Comparison of ENCODE assay signal across 9 mouse cellular contexts in the genomic region with DNA sequence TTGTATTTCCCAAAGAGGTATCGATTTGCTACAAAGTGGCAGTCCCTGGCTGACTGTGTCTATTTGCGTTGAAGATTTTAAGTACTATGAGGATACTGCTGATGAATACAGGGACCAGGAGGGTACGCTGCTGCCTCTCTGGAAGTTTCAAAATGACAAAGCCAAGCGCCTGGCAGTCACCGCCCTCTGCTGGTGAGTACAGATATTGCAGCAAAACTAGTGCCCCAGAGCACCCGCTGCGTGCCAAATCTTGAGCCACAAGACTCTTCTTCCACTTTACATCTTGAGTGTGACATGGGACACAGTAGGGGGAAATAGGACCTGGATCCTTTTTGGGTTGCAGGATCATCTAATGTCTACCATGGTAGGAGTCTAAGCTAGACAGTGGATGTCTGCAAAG. TPM values are rescaled to one million over a fixed set of nuclear protein-coding genes. Genes with fewer than 3 reads are reported as not detected.
A peak's percentile ranks its signal among the peaks of the same experiment; 100 is the strongest.
DNase-seq lines count a peak whose midpoint lies in the region; ATAC-seq and TF ChIP-seq lines count a peak whose summit lies in the region.
"Had no signal": no experiment of that assay in that cellular context is flagged by ENCODE, and none has a peak within 500 bp of the region (broad histone marks: within the 10 kb centered on the region; RNA-seq: fewer than 3 reads in every experiment).

No protein-coding gene starts in this region.

- H3K27ac ChIP-seq in kidney, postnatal 0 days: no peak overlapping the region
- H3K27ac ChIP-seq in liver, embryonic 13.5 days: no peak overlapping the region
- peak overlapping the region; percentile 18; the same call in 1 of the 2 replicates for H3K27ac ChIP-seq in neural tube, embryonic 14.5 days (ENCODE audit: low read depth, low read length)
- H3K27ac ChIP-seq: embryonic facial prominence, embryonic 15.5 days had no signal

- WGBS in kidney, postnatal 0 days: 11% methylated on average over 7 of the region's 7 CpGs
- 5% methylated on average over 7 of the region's 7 CpGs for WGBS in liver, embryonic 13.5 days (ENCODE audit: insufficient replicate concordance)
- WGBS in neural tube, embryonic 14.5 days: 7% methylated on average over 7 of the region's 7 CpGs

- H3K4me3 ChIP-seq in kidney, postnatal 0 days (replicated peaks; ENCODE audit: low read depth, low read length): no peak overlapping the region
- H3K4me3 ChIP-seq in liver, embryonic 13.5 days (replicated peaks): no peak overlapping the region
- H3K4me3 ChIP-seq in neural tube, embryonic 14.5 days (ENCODE audit: low read depth, low read length): no peak overlapping the region
- H3K4me3 ChIP-seq: embryonic facial prominence, embryonic 15.5 days had no signal

- DNase-seq in urinary bladder, adult 18-20 months (ENCODE audit: low spot score in 2 of 2): peak; percentile 57 to 63
- DNase-seq in urinary bladder, adult 2 months (ENCODE audit: low spot score): no peak
- peak; percentile 85 for DNase-seq in cerebellum, adult 9-11 months
- peak; percentile 85 for DNase-seq in gastrocnemius, postnatal 14 days
- DNase-seq in kidney, postnatal 0 days (ENCODE audit: low spot score): peak; percentile 91
- peak; percentile 14 for DNase-seq in liver, embryonic 13.5 days
- peak; percentile 88 for DNase-seq in testis, postnatal 10 days (ENCODE audit: low spot score)

- H3K4me2 ChIP-seq in kidney, postnatal 0 days (ENCODE audit: low read length): no peak overlapping the region
- no peak overlapping the region for H3K4me2 ChIP-seq in liver, embryonic 13.5 days
- no peak overlapping the region for H3K4me2 ChIP-seq in neural tube, embryonic 14.5 days (ENCODE audit: low read depth, low read length)
- H3K4me2 ChIP-seq: embryonic facial prominence, embryonic 15.5 days had no signal

- no peak for ATAC-seq in kidney, postnatal 0 days (replicated peaks; ENCODE audit: low FRiP score, low read depth)
- no peak for ATAC-seq in liver, embryonic 13.5 days (ENCODE audit: low read depth)
- ATAC-seq in neural tube, embryonic 14.5 days (ENCODE audit: low read depth): no peak

- peak; percentile 99 for TF ChIP-seq CTCF in kidney, postnatal 0 days (IDR thresholded peaks at IDR 0.05; ENCODE audit: low read depth)

- H3K36me3 ChIP-seq in kidney, postnatal 0 days (ENCODE audit: insufficient read depth, low read length): no peaks in the 10 kb centered on the region
- H3K36me3 ChIP-seq in liver, embryonic 13.5 days: no peaks in the 10 kb centered on the region
- no peaks in the 10 kb centered on the region for H3K36me3 ChIP-seq in neural tube, embryonic 14.5 days (ENCODE audit: control insufficient read depth, insufficient read depth, low read length)
- H3K36me3 ChIP-seq: embryonic facial prominence, embryonic 15.5 days had no signal

- intact Hi-C loops in gastrocnemius, postnatal 14 days (cut with DNase I; ENCODE audit: low total_unique reads): loop anchor here (2.0 to 10.0 kb wide), 4 partner anchors 38 to 139 kb away; no protein-coding TSS in a partner anchor

- H3K27me3 ChIP-seq in kidney, postnatal 0 days (ENCODE audit: insufficient read depth, low read length): no peaks in the 10 kb centered on the region
- no peaks in the 10 kb centered on the region; the same call in 1 of the 2 replicates for H3K27me3 ChIP-seq in liver, embryonic 13.5 days
- H3K27me3 ChIP-seq in neural tube, embryonic 14.5 days (ENCODE audit: control insufficient read depth, insufficient read depth, low read length): no peaks in the 10 kb centered on the region

- H3K9ac ChIP-seq in kidney, postnatal 0 days (ENCODE audit: low read depth, low read length): no peak overlapping the region
- H3K9ac ChIP-seq in liver, embryonic 13.5 days: no peak overlapping the region
- H3K9ac ChIP-seq in neural tube, embryonic 14.5 days (replicated peaks; ENCODE audit: low read depth, low read length): no peak overlapping the region
- H3K9ac ChIP-seq: embryonic facial prominence, embryonic 15.5 days had no signal

- no peaks in the 10 kb centered on the region for H3K9me3 ChIP-seq in kidney, postnatal 0 days (replicated peaks; ENCODE audit: low read length)
- no peaks in the 10 kb centered on the region for H3K9me3 ChIP-seq in liver, embryonic 13.5 days (replicated peaks)
- no peaks in the 10 kb centered on the region for H3K9me3 ChIP-seq in neural tube, embryonic 14.5 days (ENCODE audit: control insufficient read depth, low read length)
- H3K9me3 ChIP-seq: embryonic facial prominence, embryonic 15.5 days had no signal

- H3K4me1 ChIP-seq in kidney, postnatal 0 days (replicated peaks; ENCODE audit: insufficient read depth, low read length): no peaks in the 10 kb centered on the region
- no peaks in the 10 kb centered on the region for H3K4me1 ChIP-seq in liver, embryonic 13.5 days (replicated peaks)
- H3K4me1 ChIP-seq in neural tube, embryonic 14.5 days (ENCODE audit: control insufficient read depth, insufficient read depth, low read length): peaks cover 21% of the 10 kb centered on the region

RNA-seq across cellular contexts. Expression of a gene that starts 26.0 kb away (rescaled TPM):
- 165 and 187 TPM in 2 replicates for polyA plus RNA-seq in urinary bladder, adult 2 months (2012; rRNA removed)
- total RNA-seq in gastrocnemius, postnatal 14 days (2021): 1 to 10 TPM; 6.7 to 9.9 TPM
- 20.2 and 23.9 TPM in 2 replicates for polyA plus RNA-seq in kidney, postnatal 0 days (2015; fragmentation: Nextera tagmentation; extraction: Ambion mirVana)
- polyA plus RNA-seq in liver, embryonic 13.5 days (2015; fragmentation: Nextera tagmentation; extraction: Ambion mirVana): 1.2 and 1.5 TPM in 2 replicates
- 109 and 134 TPM in 2 replicates for polyA plus RNA-seq in neural tube, embryonic 14.5 days (2014; fragmentation: Nextera tagmentation; extraction: Ambion mirVana)

RNA-seq across cellular contexts. Expression of a gene that starts 44.6 kb away (rescaled TPM):
- 85.3 and 93.8 TPM in 2 replicates for polyA plus RNA-seq in urinary bladder, adult 2 months (2012; rRNA removed)
- under 1 TPM; 0.47 to 0.58 TPM for total RNA-seq in gastrocnemius, postnatal 14 days (2021)
- 1.3 and 2.0 TPM in 2 replicates for polyA plus RNA-seq in kidney, postnatal 0 days (2015; fragmentation: Nextera tagmentation; extraction: Ambion mirVana)
- polyA plus RNA-seq in liver, embryonic 13.5 days (2015; fragmentation: Nextera tagmentation; extraction: Ambion mirVana): 1.4 TPM in 2 replicates
- 1.7 and 1.9 TPM in 2 replicates for polyA plus RNA-seq in neural tube, embryonic 14.5 days (2014; fragmentation: Nextera tagmentation; extraction: Ambion mirVana)

RNA-seq across cellular contexts. Expression of a gene that starts 44.8 kb away (rescaled TPM):
- polyA plus RNA-seq in urinary bladder, adult 2 months (2012; rRNA removed): 20.9 and 21.3 TPM in 2 replicates
- total RNA-seq in gastrocnemius, postnatal 14 days (2021): 10 to 100 TPM; 16.2 to 17.1 TPM
- polyA plus RNA-seq in kidney, postnatal 0 days (2015; fragmentation: Nextera tagmentation; extraction: Ambion mirVana): 2.3 and 2.9 TPM in 2 replicates
- 0.30 and 0.71 TPM in 2 replicates for polyA plus RNA-seq in liver, embryonic 13.5 days (2015; fragmentation: Nextera tagmentation; extraction: Ambion mirVana)
- polyA plus RNA-seq in neural tube, embryonic 14.5 days (2014; fragmentation: Nextera tagmentation; extraction: Ambion mirVana): 18.8 and 23.5 TPM in 2 replicates

Comparison
In these comparisons a context has a peak if more than half of its experiments do, and no peak if none do; other contexts are left out.
1. RNA of a gene that starts 44.6 kb away (polyA plus RNA-seq): 85.3 to 93.8 TPM in urinary bladder, adult 2 months; 1.7 to 1.9 TPM in neural tube, embryonic 14.5 days, 1.4 TPM in liver, embryonic 13.5 days and 1.3 to 2.0 TPM in kidney, postnatal 0 days; every median in the first group is over 10 times any median in the second.